Mouse (Mus musculus) ES-CJ7 (cell line): ENCODE measurements around the gene Cyp17a1.

Source experiments
- DNase-seq: peaks from one replicate; pipeline ENCODE4 v3.0.0; 2011; ENCODE audit warnings: low read depth, low spot score

The Cyp17a1 gene

DNA sequence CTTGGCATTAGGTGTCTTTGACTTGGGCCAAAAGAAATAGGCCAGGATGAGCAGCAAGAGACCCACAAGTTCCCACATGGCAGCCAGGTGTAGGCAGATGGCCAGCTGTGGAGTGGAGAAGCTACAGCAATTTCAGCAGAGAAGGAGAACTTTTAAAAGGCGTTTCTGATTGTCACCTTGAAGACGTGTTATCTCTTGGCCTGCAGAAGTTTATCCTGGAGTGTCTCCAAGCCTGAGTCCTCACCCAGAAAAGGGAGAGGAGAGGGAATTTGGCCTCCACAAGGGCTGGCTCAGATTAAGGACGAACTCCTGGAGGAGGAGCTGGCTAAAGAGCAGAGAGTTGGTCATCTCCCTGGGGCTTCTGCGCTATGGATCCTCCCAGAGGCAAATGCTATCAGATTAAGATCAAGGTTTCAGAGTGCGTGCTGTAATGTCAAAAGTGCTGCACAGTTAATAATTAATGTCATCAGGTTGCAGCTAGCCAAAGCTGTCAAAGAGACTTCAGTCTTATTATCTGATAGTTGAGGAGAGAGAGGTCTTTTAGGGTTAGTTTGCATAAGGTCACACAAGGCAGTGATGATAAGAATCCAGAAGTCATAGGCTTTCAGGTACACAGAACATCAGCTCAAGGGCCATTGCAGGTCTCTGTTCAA lies at the start of gene Cyp17a1:
Cyp17a1 (minus strand) TSS at position 407 of the 653 bp plus-strand sequence.
- no peak for DNase-seq

GRCm38 (mm10) chr19:46718150-46718549 lies 45.2 kb upstream of the Cyp17a1 start:
- DNase-seq: no peak

GRCm38 (mm10) chr19:46715016-46715415 lies 42.0 kb upstream of the Cyp17a1 start:
- DNase-seq: no peak

DNA sequence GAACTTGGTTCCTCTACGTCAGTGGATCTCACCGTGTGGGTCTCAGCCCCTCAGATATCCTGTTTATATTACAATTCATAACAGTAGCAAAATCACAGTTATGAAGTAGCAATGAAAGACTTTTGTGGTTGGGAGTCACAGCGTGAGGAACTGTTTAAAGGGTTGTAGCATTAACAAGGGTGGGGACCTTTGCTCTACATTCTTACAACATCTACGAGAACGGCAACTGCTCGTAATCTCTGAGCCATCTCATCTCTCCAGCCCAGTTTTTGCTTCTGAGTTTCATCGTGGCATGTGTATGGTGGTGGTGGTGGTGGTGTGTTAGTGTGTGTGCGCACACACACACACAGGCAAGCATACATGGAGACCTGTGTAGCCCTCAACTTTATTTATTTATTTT lies 41.3 kb upstream of the Cyp17a1 start:
- DNase-seq: no peak

DNA sequence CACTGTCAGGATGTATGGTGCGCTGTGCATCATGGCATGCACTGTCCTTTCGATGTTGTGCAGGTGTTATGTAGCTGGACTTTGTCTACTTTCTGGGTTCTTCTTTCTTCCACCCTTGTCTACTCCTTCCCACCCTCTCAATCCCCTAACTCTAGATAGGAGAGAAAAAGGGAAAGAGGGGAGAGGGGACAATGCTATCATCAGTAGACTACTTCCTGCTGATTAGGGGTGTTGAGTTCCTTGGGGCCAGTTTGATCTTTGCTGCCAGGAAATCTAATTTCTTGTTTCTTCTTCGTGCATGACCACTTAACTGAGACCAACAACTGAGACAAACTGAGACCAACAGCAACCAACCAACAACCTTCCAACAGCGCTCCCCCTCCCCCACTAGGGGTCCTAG lies 37.6 kb upstream of the Cyp17a1 start:
- DNase-seq: no peak

DNA sequence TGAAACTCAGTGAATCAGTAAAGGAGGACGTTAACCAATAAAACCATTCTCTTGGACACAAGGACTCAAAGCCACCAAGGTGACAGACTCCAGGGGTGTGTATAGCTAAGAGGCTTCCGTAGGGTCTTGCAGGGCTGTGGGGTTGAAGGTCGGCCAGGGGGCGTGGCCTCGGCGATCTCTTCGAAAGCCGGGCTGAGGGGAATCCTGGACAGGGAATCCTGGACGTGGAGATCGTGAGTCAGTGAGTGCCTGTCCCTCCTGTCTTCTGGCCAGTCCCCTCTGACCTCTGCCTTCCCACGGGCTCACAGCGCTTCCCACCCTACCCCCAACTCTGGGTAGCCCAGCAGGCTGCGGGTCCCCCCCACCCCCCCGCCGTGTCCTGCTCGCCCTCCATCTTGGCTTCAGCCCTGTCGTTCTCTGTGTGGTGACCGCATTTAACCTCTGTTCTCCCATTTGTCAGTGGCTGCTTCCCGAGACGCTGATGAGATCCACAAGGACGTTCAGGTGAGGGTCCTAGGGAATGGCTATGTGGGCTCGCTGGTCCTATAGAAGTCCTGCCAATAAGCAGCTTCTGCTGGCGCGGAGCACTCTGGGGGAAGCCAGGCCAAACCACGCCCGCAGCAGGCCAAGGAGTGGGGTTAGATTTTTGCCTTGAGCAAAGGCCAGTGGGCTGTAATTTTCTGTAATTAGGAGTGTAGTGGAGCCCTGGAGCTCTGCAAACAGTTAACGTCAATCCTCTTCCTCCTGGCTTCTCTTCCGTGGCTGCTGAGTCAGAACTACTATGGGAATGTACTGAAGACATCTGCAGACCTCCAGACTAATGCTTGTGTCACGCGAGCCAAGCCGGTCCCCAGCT lies 34.6 kb upstream of the Cyp17a1 start, which contains the start of gene As3mt:
As3mt (plus strand) TSS at position 163 of the 856 bp plus-strand sequence.
- peak; percentile 73 for DNase-seq

- no peak for DNase-seq
Measured at GRCm38 (mm10) chr19:46706540-46707295, 33.7 kb upstream of the Cyp17a1 start.

- DNase-seq: no peak
Measured at GRCm38 (mm10) chr19:46705779-46706495, 33.0 kb upstream of the Cyp17a1 start.

DNA sequence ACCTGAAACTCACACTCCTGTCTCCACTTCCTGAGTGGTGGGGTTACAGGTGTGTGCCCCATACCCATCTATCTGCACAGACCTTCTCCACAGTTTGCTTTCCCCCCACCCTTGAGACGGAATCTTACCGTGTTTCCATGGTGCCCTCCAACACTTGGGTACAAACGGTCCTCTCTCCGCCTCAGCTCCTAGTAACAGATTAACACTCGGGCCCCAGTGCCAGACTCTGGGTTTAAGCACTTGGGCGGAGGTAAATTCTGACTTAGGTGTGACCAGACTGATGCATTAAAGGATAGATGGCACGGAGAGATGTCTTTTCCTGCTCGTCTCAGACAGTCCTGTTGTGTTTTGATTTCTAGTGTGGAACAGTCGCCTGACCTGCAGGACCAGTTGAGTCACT lies 28.2 kb upstream of the Cyp17a1 start:
- DNase-seq: no peak

DNA sequence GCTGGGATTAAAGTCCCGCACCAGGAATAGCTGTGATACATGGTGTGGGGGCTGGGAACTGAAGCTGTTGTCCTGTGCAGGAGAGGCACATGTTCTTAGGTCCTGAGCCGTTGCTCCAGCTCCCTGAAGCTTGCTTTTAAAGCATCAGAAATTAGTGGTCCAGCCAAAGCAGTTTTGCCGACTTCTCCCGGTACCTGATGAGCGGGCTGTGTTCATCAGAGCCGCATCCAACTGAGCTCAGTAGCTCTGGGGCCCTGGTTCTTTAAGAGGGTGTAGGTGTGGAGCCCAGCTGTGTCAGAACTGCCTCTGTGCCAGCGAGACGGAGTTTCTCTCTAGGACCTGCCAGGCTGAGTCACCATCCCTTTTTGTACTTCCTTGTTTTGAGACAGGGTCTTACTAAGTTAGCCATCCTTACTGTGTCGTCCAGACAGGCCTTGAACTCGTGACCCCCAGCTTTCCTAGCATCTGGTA lies 26.1 kb upstream of the Cyp17a1 start:
- DNase-seq: no peak

GRCm38 (mm10) chr19:46697840-46698517 lies 25.0 kb upstream of the Cyp17a1 start:
- DNase-seq: no peak

- DNase-seq: no peak
Measured at GRCm38 (mm10) chr19:46696943-46697342, 24.0 kb upstream of the Cyp17a1 start.

- DNase-seq: no peak
Measured at GRCm38 (mm10) chr19:46696482-46696881, 23.5 kb upstream of the Cyp17a1 start.

GRCm38 (mm10) chr19:46693146-46693545 lies 20.2 kb upstream of the Cyp17a1 start:
- DNase-seq: no peak

- no peak for DNase-seq
Measured at GRCm38 (mm10) chr19:46691078-46691477, 18.1 kb upstream of the Cyp17a1 start.

GRCm38 (mm10) chr19:46690387-46690786 lies 17.4 kb upstream of the Cyp17a1 start:
- no peak for DNase-seq

- peak; percentile 88 for DNase-seq
Measured at GRCm38 (mm10) chr19:46689460-46690372, 16.7 kb upstream of the Cyp17a1 start, which contains the start of gene Borcs7. TSS of gene Borcs7 (plus strand) at chr19:46689906.

- DNase-seq: no peak
Measured at GRCm38 (mm10) chr19:46679720-46680383, 6.9 kb upstream of the Cyp17a1 start.

DNA sequence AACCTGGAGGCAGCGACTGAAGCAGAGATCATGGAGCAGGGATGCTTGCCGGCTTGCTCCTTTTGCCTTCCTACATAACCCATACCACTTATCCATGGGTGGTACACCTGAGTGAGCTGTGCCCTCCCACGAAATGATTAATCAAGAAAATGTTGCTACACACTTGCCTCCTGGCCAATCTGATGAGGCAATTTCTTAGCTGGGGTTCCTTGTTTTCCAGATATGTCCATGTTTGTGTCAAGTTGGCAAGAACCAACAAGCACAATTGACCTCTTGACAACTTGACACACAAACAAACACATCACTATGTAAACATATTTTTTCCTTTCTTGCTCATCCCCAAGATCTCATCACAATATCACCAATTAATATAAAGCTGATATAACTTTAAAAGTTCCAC lies 2.7 kb upstream of the Cyp17a1 start:
- no peak for DNase-seq
